Mouse (Mus musculus) stomach, embryonic 16.5 days (tissue): ENCODE measurements at regions not wholly inside any gene's neighbourhood (a gene's known extent, or its start where the extent isn't known, plus 50 kb on each side); places are given as distances from the start of the nearest gene placed in this dataset.

Experiments used
- ATAC-seq: fragments of 200-750 bp; cut with Nextera tagmentation; 2 replicates; pipeline ENCODE4 v1.8.0; 2017; ENCODE audit warnings: moderate number of reproducible peaks, moderate TSS enrichment; ENCODE audit not compliant: insufficient read depth, low FRiP score
- H3K27ac ChIP-seq: fragments of 300-500 bp; sonication (generic); 2 replicates; pipeline ENCODE4 v1.5.1; 2014; ENCODE audit warnings: low read length
- H3K27me3 ChIP-seq: fragments of 300-500 bp; sonication (generic); 2 replicates; pipeline ENCODE4 v1.6.1; 2014; ENCODE audit warnings: low read length, control low read depth, mixed read lengths; ENCODE audit not compliant: control insufficient read depth, insufficient read depth
- H3K36me3 ChIP-seq: fragments of 300-500 bp; sonication (generic); 2 replicates; pipeline ENCODE4 v1.6.1; 2014; ENCODE audit warnings: low read length; ENCODE audit not compliant: control insufficient read depth, insufficient read depth
- H3K4me1 ChIP-seq: fragments of 300-500 bp; sonication (generic); 2 replicates; pipeline ENCODE4 v1.6.1; 2014; ENCODE audit warnings: low read length, control low read depth, mixed read lengths; ENCODE audit not compliant: control insufficient read depth, insufficient read depth
- H3K4me2 ChIP-seq: fragments of 300-500 bp; sonication (generic); 2 replicates; pipeline ENCODE4 v1.6.1; 2014; ENCODE audit warnings: low read depth, low read length, mixed read lengths
- H3K4me3 ChIP-seq: fragments of 300-500 bp; sonication (generic); replicated peaks from 2 replicates; pipeline ENCODE4 v1.5.1; 2014; ENCODE audit warnings: mild to moderate bottlenecking, low read length
- H3K9ac ChIP-seq: fragments of 300-500 bp; sonication (generic); 2 replicates; pipeline ENCODE4 v1.6.1; 2014; ENCODE audit warnings: low read length
- H3K9me3 ChIP-seq: fragments of 300-500 bp; sonication (generic); replicated peaks from 2 replicates; pipeline ENCODE4 v1.6.1; 2016; ENCODE audit warnings: low read length, control low read depth; ENCODE audit not compliant: control insufficient read depth
- WGBS: fragments of 180-500 bp; shearing (Covaris S2); extraction: QIAGEN DNeasy Blood & Tissue Kit; methylation state at CpG from one replicate; pipeline ENCODE4 v1.1.7; 2014; 5-methylcytosine and 5-hydroxymethylcytosine counted together

DNA sequence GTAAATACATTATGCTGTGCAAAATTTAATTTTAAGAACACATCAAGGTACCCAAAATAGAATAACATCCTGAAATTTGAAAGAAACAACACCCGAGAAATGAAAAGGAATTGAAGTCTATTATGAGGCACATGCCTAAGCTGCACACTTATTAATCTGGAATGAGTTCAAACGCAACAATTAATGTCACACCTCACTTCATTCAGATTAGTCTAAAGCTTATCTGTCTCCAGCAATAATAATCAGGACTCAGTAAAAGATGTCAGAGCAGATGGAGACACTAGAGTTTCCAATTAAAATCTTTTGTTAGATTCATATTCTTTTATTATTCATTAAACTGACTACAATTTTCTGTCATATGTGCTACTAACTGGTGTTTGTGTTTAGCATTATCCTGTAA lies 308.2 kb upstream of the Ccdc54 start:
- ATAC-seq = no peak
- Histone ChIP-seq H3K4me3 (no peak overlapping the region), H3K4me2 (no peak overlapping the region), H3K9me3 (no peaks in the 10 kb centered on the region), H3K27ac (no peak overlapping the region), H3K4me1 (no peaks in the 10 kb centered on the region), H3K9ac (no peak overlapping the region), H3K27me3 (no peaks in the 10 kb centered on the region), H3K36me3 (no peaks in the 10 kb centered on the region)
- 89% methylated on average over 2 of the region's 2 CpGs for WGBS

DNA sequence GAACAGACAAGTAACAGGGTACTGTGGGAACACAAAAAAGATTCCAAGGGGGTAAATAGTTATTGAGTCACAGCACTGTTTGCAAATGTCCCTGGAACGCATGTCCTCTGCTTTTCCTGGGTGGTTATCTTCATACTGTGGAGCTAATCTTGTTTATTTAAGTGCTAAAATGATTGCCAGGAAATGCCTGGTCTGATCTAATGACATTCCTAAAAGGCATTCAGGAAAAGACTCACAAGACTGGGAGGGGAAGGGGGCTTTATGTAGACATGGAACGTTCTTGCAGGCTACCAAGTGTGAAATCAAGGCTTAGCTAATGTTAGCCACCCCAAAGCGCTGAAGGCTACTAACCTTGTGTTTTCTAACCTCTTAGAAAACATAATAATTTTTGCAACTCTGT lies 287.0 kb upstream of the Ccdc54 start:
- H3K4me1 ChIP-seq = no peaks in the 10 kb centered on the region; the same call in 1 of the 2 replicates

DNA sequence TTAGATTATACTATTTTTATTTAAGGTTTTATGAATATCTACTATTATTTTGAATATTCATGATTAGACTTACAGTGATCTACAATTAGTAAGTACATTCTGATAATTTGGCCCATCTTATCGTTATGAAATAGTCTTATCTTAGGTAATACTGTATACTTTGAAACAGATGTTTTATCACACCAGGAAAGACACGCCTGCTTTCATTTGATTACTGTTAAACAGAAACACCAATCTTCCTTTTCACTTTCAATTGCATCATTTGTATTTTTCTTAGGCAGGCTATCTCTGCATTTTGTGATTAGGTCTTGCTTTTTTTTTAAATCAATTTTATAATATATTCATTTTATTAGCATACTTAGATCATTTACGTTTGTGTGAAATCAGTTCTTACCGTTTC lies 280.4 kb upstream of the Ccdc54 start:
- Histone ChIP-seq H3K9ac (no peak overlapping the region), H3K4me1 (no peaks in the 10 kb centered on the region), H3K9me3 (no peaks in the 10 kb centered on the region), H3K27me3 (no peaks in the 10 kb centered on the region), H3K36me3 (no peaks in the 10 kb centered on the region), H3K27ac (no peak overlapping the region), H3K4me2 (no peak overlapping the region), H3K4me3 (no peak overlapping the region)
- ATAC-seq = no peak
- WGBS = 76% methylated on average over 4 of the region's 4 CpGs

More for the DNA sequence above, 287.0 kb upstream of the Ccdc54 start:
- Histone ChIP-seq H3K27ac (no peak overlapping the region), H3K36me3 (no peaks in the 10 kb centered on the region), H3K4me2 (no peak overlapping the region), H3K9ac (no peak overlapping the region), H3K4me3 (no peak overlapping the region), H3K27me3 (no peaks in the 10 kb centered on the region), H3K9me3 (no peaks in the 10 kb centered on the region)
- WGBS = 37% methylated on average over 3 of the region's 3 CpGs
- ATAC-seq = no peak

DNA sequence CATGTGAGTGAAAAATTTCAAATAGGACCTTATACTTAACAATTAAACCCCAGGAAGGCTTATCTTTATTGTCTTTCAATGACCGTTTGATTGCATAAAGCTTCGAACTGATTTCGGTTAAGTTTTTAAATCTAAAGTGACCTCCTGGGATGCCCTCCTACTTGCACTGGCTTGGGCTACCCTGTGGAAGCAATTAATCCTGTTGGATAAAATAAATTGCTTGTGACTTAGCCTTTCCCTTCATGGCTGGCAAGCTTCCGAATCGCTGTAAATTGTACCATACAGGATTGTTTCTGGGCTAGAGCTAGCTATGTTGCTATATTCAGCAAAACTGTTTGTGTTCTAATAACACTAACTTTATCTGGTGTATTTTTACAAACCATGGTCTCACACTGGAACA lies 272.6 kb upstream of the Ccdc54 start:
- no peaks in the 10 kb centered on the region for H3K9me3 ChIP-seq
- H3K27ac ChIP-seq = no peak overlapping the region
- no peaks in the 10 kb centered on the region for H3K4me1 ChIP-seq
- H3K4me3 ChIP-seq = no peak overlapping the region
- H3K9ac ChIP-seq = no peak overlapping the region
- 57% methylated on average over 5 of the region's 5 CpGs for WGBS
- H3K36me3 ChIP-seq = no peaks in the 10 kb centered on the region
- H3K27me3 ChIP-seq = no peaks in the 10 kb centered on the region
- ATAC-seq = no peak
- no peak overlapping the region for H3K4me2 ChIP-seq

- no peak for ATAC-seq
- 75% methylated on average over 1 of the region's 1 CpGs for WGBS
Measured at GRCm38 (mm10) chr16:50859513-50859912, 268.6 kb upstream of the Ccdc54 start.

DNA sequence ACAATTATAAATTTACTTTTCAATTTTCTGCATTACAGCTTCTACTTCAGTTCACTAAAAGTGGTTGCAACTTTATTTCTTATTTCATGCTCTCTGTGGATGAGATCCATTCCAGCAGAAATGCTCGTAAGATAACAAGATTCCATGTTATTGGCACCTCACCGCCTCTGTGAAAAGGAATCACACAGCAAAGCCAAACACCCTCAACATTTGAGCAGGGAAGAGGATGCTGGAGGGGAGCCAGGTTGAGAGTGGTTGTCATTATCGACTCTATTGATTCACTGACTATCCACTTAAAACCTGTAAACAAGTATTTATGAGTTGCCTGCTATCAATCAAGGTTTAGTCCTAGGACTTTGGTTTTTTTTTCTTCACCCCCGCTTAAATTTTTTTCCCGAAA lies 261.1 kb upstream of the Ccdc54 start:
- no peaks in the 10 kb centered on the region for H3K4me1 ChIP-seq
- H3K27me3 ChIP-seq = no peaks in the 10 kb centered on the region
- H3K9ac ChIP-seq = no peak overlapping the region
- H3K4me3 ChIP-seq = no peak overlapping the region
- H3K9me3 ChIP-seq = no peaks in the 10 kb centered on the region
- whole genome bisulfite sequencing = 76% methylated on average over 5 of the region's 5 CpGs
- H3K27ac ChIP-seq = no peak overlapping the region
- H3K36me3 ChIP-seq = no peaks in the 10 kb centered on the region
- no peak for ATAC-seq
- no peak overlapping the region for H3K4me2 ChIP-seq

More at GRCm38 (mm10) chr16:50859513-50859912, 268.6 kb upstream of the Ccdc54 start:
- no peaks in the 10 kb centered on the region for H3K9me3 ChIP-seq
- no peaks in the 10 kb centered on the region for H3K36me3 ChIP-seq
- H3K27me3 ChIP-seq = no peaks in the 10 kb centered on the region
- no peak overlapping the region for H3K9ac ChIP-seq
- no peak overlapping the region for H3K27ac ChIP-seq
- no peak overlapping the region for H3K4me2 ChIP-seq
- H3K4me1 ChIP-seq = no peaks in the 10 kb centered on the region
- H3K4me3 ChIP-seq = no peak overlapping the region

DNA sequence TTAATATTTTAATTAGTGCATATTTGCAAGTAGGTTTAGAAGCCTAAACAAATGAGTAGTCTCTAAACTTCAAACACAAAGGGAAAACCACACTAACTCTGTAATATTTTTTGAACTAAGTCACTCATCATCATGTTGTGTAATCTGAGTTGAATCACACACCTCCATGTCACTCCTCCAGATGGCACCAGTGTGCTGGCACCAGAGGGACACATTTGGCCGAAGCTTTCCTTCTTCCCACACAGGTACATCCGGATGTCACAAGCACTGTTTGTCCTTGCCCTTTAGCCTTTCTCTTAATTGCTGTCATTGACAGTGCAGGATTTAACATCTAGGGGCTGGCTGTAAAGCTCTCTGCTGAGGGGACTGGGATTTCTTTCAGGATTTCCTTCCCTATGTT lies 256.7 kb upstream of the Ccdc54 start:
- Histone ChIP-seq H3K9ac (no peak overlapping the region), H3K4me1 (no peaks in the 10 kb centered on the region), H3K36me3 (no peaks in the 10 kb centered on the region), H3K9me3 (no peaks in the 10 kb centered on the region), H3K4me2 (no peak overlapping the region), H3K27ac (no peak overlapping the region), H3K27me3 (no peaks in the 10 kb centered on the region), H3K4me3 (no peak overlapping the region)
- ATAC-seq = no peak
- 21% methylated on average over 2 of the region's 2 CpGs for WGBS

DNA sequence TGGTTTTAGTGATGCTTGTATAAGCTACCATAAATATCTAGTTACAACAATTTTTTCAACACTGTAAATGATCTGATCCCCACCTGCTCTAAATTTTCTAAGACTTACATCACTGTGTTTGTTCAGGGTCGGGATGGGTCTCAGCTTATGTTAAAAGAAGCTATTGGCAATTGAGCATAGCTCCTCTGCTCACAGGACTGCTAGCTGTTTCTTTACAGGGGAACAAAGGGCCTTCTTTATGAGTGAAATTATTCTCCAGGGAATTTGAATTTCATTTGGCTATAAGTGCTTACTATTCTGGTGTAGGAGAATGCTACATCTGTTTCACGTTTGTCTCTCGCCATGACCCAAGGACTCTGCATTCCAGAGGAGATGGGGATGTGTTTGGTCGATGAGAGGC lies 255.6 kb upstream of the Ccdc54 start:
- Histone ChIP-seq H3K4me3 (no peak overlapping the region), H3K9ac (no peak overlapping the region), H3K4me2 (no peak overlapping the region), H3K36me3 (no peaks in the 10 kb centered on the region), H3K27me3 (no peaks in the 10 kb centered on the region), H3K4me1 (no peaks in the 10 kb centered on the region), H3K9me3 (no peaks in the 10 kb centered on the region), H3K27ac (no peak overlapping the region)
- WGBS = 56% methylated on average over 4 of the region's 4 CpGs
- ATAC-seq = no peak

- 49% methylated on average over 15 of the region's 15 CpGs for WGBS
- H3K27ac ChIP-seq = no peak overlapping the region
- no peak overlapping the region for H3K4me2 ChIP-seq
- ATAC-seq = peak; percentile 40; the same call in 1 of the 2 replicates
- H3K4me3 ChIP-seq = no peak overlapping the region
- no peaks in the 10 kb centered on the region for H3K9me3 ChIP-seq
- H3K36me3 ChIP-seq = no peaks in the 10 kb centered on the region
- H3K9ac ChIP-seq = no peak overlapping the region
- H3K4me1 ChIP-seq = no peaks in the 10 kb centered on the region
- no peaks in the 10 kb centered on the region for H3K27me3 ChIP-seq
Measured at GRCm38 (mm10) chr16:50841677-50842580, 251.0 kb upstream of the Ccdc54 start.
